Comparison of ENCODE assay signal across 8 mouse cellular contexts in genomic region chr7:43782275-43783265, GRCm38 (mm10). TPM values are rescaled to one million over a fixed set of nuclear protein-coding genes. Genes with fewer than 3 reads are reported as not detected.
DNase-seq lines count a peak whose midpoint lies in the region; ATAC-seq and TF ChIP-seq lines count a peak whose summit lies in the region.

No protein-coding gene starts in this region.

- DNase-seq in c-Kit-positive CD71-negative TER-119-negative erythroid progenitor cells, embryonic 14.5 days (ENCODE audit: low read depth) = peak; percentile 78
- peak; percentile 66 for DNase-seq in layer of hippocampus, adult 9-10 months (ENCODE audit: low spot score)
- DNase-seq in lung, postnatal 14 days = peak; percentile 87
- DNase-seq in retina, embryonic 14.5 days (ENCODE audit: low spot score) = peak; percentile 93
- DNase-seq in urinary bladder, adult 18-20 months (ENCODE audit: low spot score in 2 of 2) = peak; percentile 67 to 83

- H3K9ac ChIP-seq in forebrain, embryonic 16.5 days (replicated peaks; ENCODE audit: low read depth, low read length) = peak overlapping the region; percentile 30

- TF ChIP-seq CTCF in E14TG2a.4 (conservative IDR thresholded peaks at IDR 0.05; ENCODE audit: low read length) = peak; percentile 84

- no peak overlapping the region for H3K27ac ChIP-seq in forebrain, embryonic 16.5 days (ENCODE audit: low read length)

- H3K4me3 ChIP-seq in E14TG2a.4 (replicated peaks; ENCODE audit: low read length) = peak overlapping the region; percentile 68
- peak overlapping the region; percentile 19 for H3K4me3 ChIP-seq in forebrain, embryonic 16.5 days (replicated peaks; ENCODE audit: low read length)

- 7% methylated on average over 36 of the region's 36 CpGs for WGBS in forebrain, embryonic 16.5 days

- H3K9me3 ChIP-seq in E14TG2a.4 (ENCODE audit: low read length) = no peaks in the 10 kb centered on the region
- H3K9me3 ChIP-seq in forebrain, embryonic 16.5 days (ENCODE audit: control insufficient read depth, low read length) = no peaks in the 10 kb centered on the region

- peaks cover 33% of the 10 kb centered on the region for H3K27me3 ChIP-seq in E14TG2a.4 (ENCODE audit: insufficient read depth, low read length)
- no peaks in the 10 kb centered on the region for H3K27me3 ChIP-seq in forebrain, embryonic 16.5 days (replicated peaks; ENCODE audit: control insufficient read depth, insufficient read depth, low read length)

- peak; percentile 59 for ATAC-seq in forebrain, embryonic 16.5 days
- ATAC-seq in hematopoietic stem cell, adult 5-6 weeks (replicated peaks in 1 of 2; ENCODE audit: insufficient read depth in 1 of 2, low FRiP score in 2 of 2, low TSS enrichment in 1 of 2, low read depth in 1 of 2, poor library complexity in 2 of 2, severe bottlenecking in 2 of 2) = peak; percentile 83 to 88

- peaks cover 43% of the 10 kb centered on the region for H3K4me1 ChIP-seq in E14TG2a.4 (replicated peaks; ENCODE audit: low read depth, low read length)
- H3K4me1 ChIP-seq in forebrain, embryonic 16.5 days (replicated peaks; ENCODE audit: control insufficient read depth, insufficient read depth, low read length) = peaks cover 5% of the 10 kb centered on the region; the same call in 1 of the 2 replicates

- H3K4me2 ChIP-seq in forebrain, embryonic 16.5 days (ENCODE audit: low read length) = peak overlapping the region; percentile 45

- no peaks in the 10 kb centered on the region for H3K36me3 ChIP-seq in E14TG2a.4 (ENCODE audit: insufficient read depth, low read length)
- no peaks in the 10 kb centered on the region for H3K36me3 ChIP-seq in forebrain, embryonic 16.5 days (ENCODE audit: control insufficient read depth, insufficient read depth)

RNA-seq across cellular contexts. Expression of gene Klk10, which starts 1.7 kb away (rescaled TPM):
- polyA plus RNA-seq in forebrain, embryonic 16.5 days (2015; fragmentation: Nextera tagmentation; extraction: Ambion mirVana) = 0.35 TPM in 2 replicates
- not detected in 2 replicates for total RNA-seq in hematopoietic stem cell, adult 5-6 weeks (2017)

RNA-seq across cellular contexts. Expression of gene Klk11, which starts 8.2 kb away (rescaled TPM):
- not detected in 2 replicates for polyA plus RNA-seq in forebrain, embryonic 16.5 days (2015; fragmentation: Nextera tagmentation; extraction: Ambion mirVana)
- not detected in 2 replicates for total RNA-seq in hematopoietic stem cell, adult 5-6 weeks (2017)

RNA-seq across cellular contexts. Expression of gene Klk9, which starts 9.1 kb away (rescaled TPM):
- 0.23 TPM in 1 of 2 replicates, not detected in the other for polyA plus RNA-seq in forebrain, embryonic 16.5 days (2015; fragmentation: Nextera tagmentation; extraction: Ambion mirVana)
- total RNA-seq in hematopoietic stem cell, adult 5-6 weeks (2017) = not detected in 2 replicates

RNA-seq across cellular contexts. Expression of gene Klk12, which starts 13.9 kb away (rescaled TPM):
- polyA plus RNA-seq in forebrain, embryonic 16.5 days (2015; fragmentation: Nextera tagmentation; extraction: Ambion mirVana) = not detected in 2 replicates
- total RNA-seq in hematopoietic stem cell, adult 5-6 weeks (2017) = not detected in 2 replicates

RNA-seq across cellular contexts. Expression of gene Klk8, which starts 14.8 kb away (rescaled TPM):
- 5.8 and 6.8 TPM in 2 replicates for polyA plus RNA-seq in forebrain, embryonic 16.5 days (2015; fragmentation: Nextera tagmentation; extraction: Ambion mirVana)
- total RNA-seq in hematopoietic stem cell, adult 5-6 weeks (2017) = 45.1 and 49.5 TPM in 2 replicates
